Mouse (Mus musculus) lung, adult 2 months (tissue): ENCODE measurements around the gene Rasal2.

Experiments
- CTCF ChIP-seq: fragments of 200-500 bp; IDR thresholded peaks from 2 replicates; pipeline ENCODE4 v1.5.1; 2011; ENCODE audit warnings: mild to moderate bottlenecking, low read length, control low read depth; ENCODE audit not compliant: insufficient read depth
- POLR2A ChIP-seq: fragments of 200-500 bp; IDR thresholded peaks from 2 replicates; pipeline ENCODE4 v1.6.1; 2011; ENCODE audit warnings: low read depth, mild to moderate bottlenecking, control low read depth, low read length, borderline replicate concordance; ENCODE audit errors: extremely low read depth

DNA sequence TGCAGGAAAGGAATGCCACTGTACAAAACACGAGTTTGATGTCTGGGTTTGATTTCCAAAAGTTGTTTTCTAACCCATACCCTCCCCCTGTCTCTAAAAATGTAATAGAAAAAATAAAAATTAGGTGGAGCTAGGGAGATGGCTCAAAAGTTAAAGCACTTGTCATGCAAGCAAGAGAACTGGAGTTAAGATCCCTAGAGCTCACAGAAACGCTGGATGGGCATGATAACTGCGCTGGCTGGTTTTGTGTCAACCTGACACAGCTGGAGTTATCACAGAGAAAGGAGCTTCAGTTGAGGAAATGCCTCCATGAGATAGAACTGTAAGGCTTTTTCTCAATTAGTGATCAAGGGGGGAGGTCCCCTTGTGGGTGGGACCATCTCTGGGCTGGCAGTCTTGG is 191.5 kb downstream of the Rasal2 start:
- no peak for TF ChIP-seq CTCF
- no peak for TF ChIP-seq POLR2A
